Mouse (Mus musculus) yolk sac, embryonic 10.5 days (tissue): ENCODE measurements around the gene Adm2.

ENCODE experiments used
- DNase-seq: peaks from one replicate; pipeline ENCODE4 v3.0.0-alpha.2; 2017; ENCODE audit warnings: low spot score

Adm2 gene

GRCm38 (mm10) chr15:89355241-89356187 lies 33.0 kb downstream of the Adm2 start, which contains the start of the genes Lmf2 and Ncaph2:
TSS of gene Lmf2 (minus strand) at chr15:89355659.
TSS of gene Ncaph2 (plus strand) at chr15:89355719.
- DNase-seq = peak; percentile 97

GRCm38 (mm10) chr15:89356372-89356771 lies 33.9 kb downstream of the Adm2 start:
- peak; percentile 95 for DNase-seq

GRCm38 (mm10) chr15:89358784-89359183 lies 36.3 kb downstream of the Adm2 start:
- DNase-seq = no peak

- DNase-seq = no peak
These were observed 40.5 kb downstream of the Adm2 start for GRCm38 (mm10) chr15:89363051-89363450.

GRCm38 (mm10) chr15:89365141-89365551 lies 42.6 kb downstream of the Adm2 start:
- DNase-seq = no peak

GRCm38 (mm10) chr15:89372068-89372467 lies 49.5 kb downstream of the Adm2 start:
- DNase-seq = no peak

GRCm38 (mm10) chr15:89372536-89372935 lies 50.0 kb downstream of the Adm2 start:
- DNase-seq = no peak

GRCm38 (mm10) chr15:89373027-89373761 lies 50.7 kb downstream of the Adm2 start:
- DNase-seq = peak; percentile 88

GRCm38 (mm10) chr15:89373762-89374248 lies 51.3 kb downstream of the Adm2 start, which contains the start of gene Sco2:
TSS of gene Sco2 (minus strand) at chr15:89373846.
- DNase-seq = peak; percentile 94
